Mouse (Mus musculus): ENCODE measurements around the gene Lamp1. TPM values are rescaled to one million over a fixed set of nuclear protein-coding genes. Genes with fewer than 3 reads are reported as not detected.

Lamp1 gene
- polyA plus RNA-seq, 1 experiment: 555 TPM

DNA sequence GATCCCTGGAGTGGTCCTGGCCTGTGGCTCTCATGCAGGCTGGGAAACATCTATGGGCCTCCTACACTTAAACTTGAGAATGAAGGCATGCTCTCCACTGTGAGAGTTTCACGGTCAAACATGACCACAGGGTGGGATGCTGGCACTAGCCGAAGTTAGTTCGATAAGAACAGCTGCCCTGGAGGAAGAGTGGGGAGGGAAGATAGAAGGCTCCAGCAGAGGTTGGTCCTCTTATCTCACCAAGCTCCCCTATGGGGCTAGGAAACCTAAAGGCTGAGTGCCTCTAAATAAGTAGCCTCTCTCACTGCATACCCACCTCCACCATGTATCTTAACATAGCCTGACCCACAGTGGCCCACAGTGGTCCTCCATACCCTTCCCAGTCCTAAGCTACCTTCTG lies 43.8 kb downstream of the Lamp1 start:
- Histone ChIP-seq H3K27me3 (ENCODE audit: control insufficient read depth, insufficient read depth, low read length) (no peaks in the 10 kb centered on the region), H3K27ac (ENCODE audit: insufficient read depth, low read length) (no peak overlapping the region), H3K4me3 (replicated peaks; ENCODE audit: insufficient read depth, low read depth, low read length) (no peak overlapping the region), H3K4me1 (ENCODE audit: control insufficient read depth, insufficient read depth, low read length) (no peaks in the 10 kb centered on the region)
- DNase-seq: no peak
- 86% methylated on average over 3 of the region's 3 CpGs for WGBS
- TF ChIP-seq CTCF (IDR thresholded peaks at IDR 0.05; ENCODE audit: borderline replicate concordance, insufficient read depth, low read depth, low read length) (no peak), POLR2A (IDR thresholded peaks at IDR 0.05; ENCODE audit: borderline replicate concordance, insufficient read depth, low read length) (no peak)

DNA sequence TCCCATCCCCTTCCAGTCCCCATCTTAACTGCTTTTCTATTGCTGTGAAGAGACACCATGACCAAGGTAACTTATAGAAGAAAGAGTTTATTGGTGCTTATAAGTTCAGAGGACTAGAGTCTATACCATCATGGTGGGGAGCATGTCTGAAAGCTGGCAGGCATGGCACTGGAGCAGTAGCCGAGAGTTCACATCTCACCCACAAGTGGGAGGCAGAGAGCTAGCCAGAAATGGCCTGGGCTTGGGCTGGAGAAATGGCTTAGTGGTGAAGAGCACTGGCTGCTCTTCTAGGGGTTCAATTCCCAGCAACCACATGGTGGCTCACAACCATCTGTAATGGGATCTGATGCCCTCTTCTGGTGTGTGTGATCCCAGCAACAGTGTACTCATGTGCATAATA lies 44.5 kb downstream of the Lamp1 start:
- no peaks in the 10 kb centered on the region for H3K4me1 ChIP-seq (ENCODE audit: control insufficient read depth, insufficient read depth, low read length)
- DNase-seq: no peak
- TF ChIP-seq CTCF (IDR thresholded peaks at IDR 0.05; ENCODE audit: borderline replicate concordance, insufficient read depth, low read depth, low read length) (no peak), POLR2A (IDR thresholded peaks at IDR 0.05; ENCODE audit: borderline replicate concordance, insufficient read depth, low read length) (no peak)
- no peaks in the 10 kb centered on the region for H3K27me3 ChIP-seq (ENCODE audit: control insufficient read depth, insufficient read depth, low read length)
- no peak overlapping the region for H3K27ac ChIP-seq (ENCODE audit: insufficient read depth, low read length)
- H3K4me3 ChIP-seq (replicated peaks; ENCODE audit: insufficient read depth, low read depth, low read length): no peak overlapping the region
- 42% methylated on average over 1 of the region's 1 CpGs for WGBS

DNA sequence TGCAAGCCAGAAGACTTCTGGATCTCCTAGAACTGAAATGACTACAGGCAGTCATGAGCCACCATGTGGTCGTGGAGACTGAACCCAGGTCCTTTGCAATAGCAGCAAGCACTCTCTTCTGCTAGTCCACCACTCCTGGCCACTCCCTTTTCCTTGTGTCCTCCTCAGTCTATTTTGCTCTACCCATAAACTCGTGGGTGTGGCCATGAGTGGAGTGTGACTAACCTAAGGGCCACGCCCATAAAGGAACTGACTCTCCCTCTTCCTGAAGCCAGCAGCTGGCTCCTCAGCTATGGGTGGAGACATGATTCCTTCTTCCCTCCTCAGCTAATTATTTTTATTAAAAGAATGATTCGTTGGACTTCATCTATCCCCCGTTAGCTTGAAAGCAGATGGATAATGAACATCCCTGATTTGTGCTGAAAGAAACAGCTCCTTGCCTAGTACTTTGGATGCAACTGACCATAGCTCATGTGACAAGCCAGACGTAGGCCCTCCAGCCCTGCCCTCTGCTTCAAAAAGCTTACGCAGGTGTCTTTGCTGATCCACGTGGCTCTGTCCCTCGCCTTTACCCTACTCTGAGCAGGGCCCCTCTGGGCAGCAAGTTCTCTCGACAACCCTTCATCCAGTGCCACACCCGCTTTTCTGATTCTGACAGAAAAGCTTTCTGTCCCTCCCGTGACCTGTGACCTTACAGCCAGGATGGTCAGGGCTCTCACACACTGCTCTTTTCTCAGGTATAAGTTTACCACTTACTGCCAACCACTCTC lies 45.6 kb downstream of the Lamp1 start:
- H3K27ac ChIP-seq (ENCODE audit: insufficient read depth, low read length): no peak overlapping the region
- no peaks in the 10 kb centered on the region for H3K27me3 ChIP-seq (ENCODE audit: control insufficient read depth, insufficient read depth, low read length)
- H3K4me3 ChIP-seq (replicated peaks; ENCODE audit: insufficient read depth, low read depth, low read length): no peak overlapping the region
- no peak for DNase-seq
- no peaks in the 10 kb centered on the region for H3K4me1 ChIP-seq (ENCODE audit: control insufficient read depth, insufficient read depth, low read length)
- no peak for TF ChIP-seq CTCF (IDR thresholded peaks at IDR 0.05; ENCODE audit: borderline replicate concordance, insufficient read depth, low read depth, low read length)
- TF ChIP-seq POLR2A (IDR thresholded peaks at IDR 0.05; ENCODE audit: borderline replicate concordance, insufficient read depth, low read length): no peak
- WGBS: 71% methylated on average over 12 of the region's 12 CpGs

DNA sequence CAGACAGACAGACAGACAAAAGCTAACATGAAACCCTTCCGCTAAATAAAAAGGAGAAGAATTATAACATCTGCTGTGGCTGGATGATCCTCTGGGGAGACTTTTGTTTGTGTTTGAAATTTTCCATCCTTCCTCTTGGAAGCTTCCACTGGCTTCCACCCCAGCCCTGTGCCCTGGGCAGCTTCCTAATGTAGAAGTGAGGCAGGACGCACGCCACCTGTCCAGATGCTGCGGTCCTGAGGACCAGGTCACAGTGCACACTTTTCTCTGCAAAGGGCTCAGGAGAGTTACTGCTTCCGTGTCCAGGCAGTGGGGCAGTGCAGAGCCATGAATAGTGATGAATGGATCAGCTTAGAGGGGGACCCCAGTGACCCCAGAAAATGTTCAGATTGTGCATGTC lies 46.4 kb downstream of the Lamp1 start:
- no peak for DNase-seq
- TF ChIP-seq POLR2A (IDR thresholded peaks at IDR 0.05; ENCODE audit: borderline replicate concordance, insufficient read depth, low read length): no peak
- TF ChIP-seq CTCF (IDR thresholded peaks at IDR 0.05; ENCODE audit: borderline replicate concordance, insufficient read depth, low read depth, low read length): no peak
- Histone ChIP-seq H3K27me3 (ENCODE audit: control insufficient read depth, insufficient read depth, low read length) (no peaks in the 10 kb centered on the region), H3K27ac (ENCODE audit: insufficient read depth, low read length) (no peak overlapping the region), H3K4me3 (replicated peaks; ENCODE audit: insufficient read depth, low read depth, low read length) (no peak overlapping the region), H3K4me1 (ENCODE audit: control insufficient read depth, insufficient read depth, low read length) (no peaks in the 10 kb centered on the region)
- WGBS: 81% methylated on average over 5 of the region's 5 CpGs

- Histone ChIP-seq H3K27ac (ENCODE audit: insufficient read depth, low read length) (no peak overlapping the region), H3K4me1 (ENCODE audit: control insufficient read depth, insufficient read depth, low read length) (no peaks in the 10 kb centered on the region), H3K27me3 (ENCODE audit: control insufficient read depth, insufficient read depth, low read length) (no peaks in the 10 kb centered on the region), H3K4me3 (replicated peaks; ENCODE audit: insufficient read depth, low read depth, low read length) (no peak overlapping the region)
- WGBS: 60% methylated on average over 5 of the region's 5 CpGs
- no peak for DNase-seq
- TF ChIP-seq POLR2A (IDR thresholded peaks at IDR 0.05; ENCODE audit: borderline replicate concordance, insufficient read depth, low read length) (no peak), CTCF (IDR thresholded peaks at IDR 0.05; ENCODE audit: borderline replicate concordance, insufficient read depth, low read depth, low read length) (no peak)
Observed at GRCm38 (mm10) chr8:13206290-13206689, 47.3 kb downstream of the Lamp1 start.

DNA sequence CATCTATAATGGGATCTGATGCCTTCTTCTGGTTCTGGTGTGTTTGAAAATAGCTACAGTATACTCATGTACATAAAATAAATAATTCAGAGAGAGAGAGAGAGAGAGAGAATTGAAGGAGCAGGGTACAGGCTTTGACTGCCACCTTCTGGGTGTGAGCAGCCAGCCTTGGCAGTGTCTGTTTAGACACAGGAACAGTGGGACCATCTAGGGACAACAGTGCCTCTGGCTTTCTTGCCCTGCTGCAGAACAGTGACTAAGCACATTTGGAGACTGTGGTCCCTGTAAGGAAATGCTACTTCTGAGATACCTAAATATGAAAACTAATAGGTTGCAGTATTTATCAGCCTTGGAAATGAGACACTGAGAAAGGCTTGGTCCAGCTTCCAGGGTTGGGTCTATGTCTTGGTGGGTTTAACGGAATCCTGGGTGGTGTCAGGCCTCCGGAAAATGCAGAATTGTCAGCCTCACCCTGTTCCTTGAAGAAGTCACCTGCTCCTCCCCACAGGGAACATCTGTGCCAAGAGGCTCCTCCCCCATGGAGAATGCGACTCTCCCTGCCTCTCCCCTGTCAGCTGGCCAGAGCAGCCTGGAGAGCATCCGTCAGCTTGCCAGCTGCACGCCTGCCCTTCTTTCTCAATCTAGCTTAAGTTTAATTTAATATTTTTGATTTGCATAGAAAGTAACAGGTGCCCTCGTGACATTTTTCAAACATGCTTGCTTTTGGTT lies 49.8 kb downstream of the Lamp1 start:
- WGBS: 23% methylated on average over 6 of the region's 6 CpGs
- H3K27ac ChIP-seq (ENCODE audit: insufficient read depth, low read length): no peak overlapping the region
- no peak for DNase-seq
- TF ChIP-seq POLR2A (IDR thresholded peaks at IDR 0.05; ENCODE audit: borderline replicate concordance, insufficient read depth, low read length) (no peak), CTCF (IDR thresholded peaks at IDR 0.05; ENCODE audit: borderline replicate concordance, insufficient read depth, low read depth, low read length) (no peak)
- H3K4me3 ChIP-seq (replicated peaks; ENCODE audit: insufficient read depth, low read depth, low read length): no peak overlapping the region
- H3K4me1 ChIP-seq (ENCODE audit: control insufficient read depth, insufficient read depth, low read length): no peaks in the 10 kb centered on the region
- H3K27me3 ChIP-seq (ENCODE audit: control insufficient read depth, insufficient read depth, low read length): no peaks in the 10 kb centered on the region

DNA sequence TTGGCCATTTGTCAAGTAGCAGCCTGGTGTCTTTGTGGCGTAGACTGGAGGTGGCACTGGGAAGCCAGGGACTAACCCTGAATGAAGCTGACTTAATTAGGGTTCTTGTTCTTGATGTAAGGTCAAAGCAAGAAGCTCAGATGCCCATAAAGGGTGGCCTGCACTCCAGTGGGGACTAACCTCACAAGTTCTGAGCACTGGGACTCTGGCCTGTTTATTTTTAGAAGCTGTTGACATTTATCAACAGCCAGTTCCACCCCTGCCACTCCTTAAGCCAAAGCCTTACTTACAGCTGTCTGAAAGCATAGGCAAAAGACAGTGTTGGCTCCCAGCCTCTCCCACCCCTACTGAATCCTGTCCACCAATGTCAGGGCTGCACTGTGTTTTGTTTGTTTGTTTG lies 50.8 kb downstream of the Lamp1 start:
- TF ChIP-seq CTCF (IDR thresholded peaks at IDR 0.05; ENCODE audit: borderline replicate concordance, insufficient read depth, low read depth, low read length) (no peak), POLR2A (IDR thresholded peaks at IDR 0.05; ENCODE audit: borderline replicate concordance, insufficient read depth, low read length) (no peak)
- DNase-seq: no peak
- Histone ChIP-seq H3K4me3 (replicated peaks; ENCODE audit: insufficient read depth, low read depth, low read length) (no peak overlapping the region), H3K4me1 (ENCODE audit: control insufficient read depth, insufficient read depth, low read length) (no peaks in the 10 kb centered on the region), H3K27ac (ENCODE audit: insufficient read depth, low read length) (no peak overlapping the region), H3K27me3 (ENCODE audit: control insufficient read depth, insufficient read depth, low read length) (no peaks in the 10 kb centered on the region)
- WGBS: 39% methylated on average over 1 of the region's 1 CpGs

Measured in cerebellum, adult 2 months (tissue).